Mouse (Mus musculus) MEL (cell line): ENCODE measurements around the gene Bglap2. TPM values are rescaled to one million over a fixed set of nuclear protein-coding genes. Genes with fewer than 3 reads are reported as not detected.
A peak's percentile ranks its signal among the peaks of the same experiment; 100 is the strongest.

ENCODE experiments used
- DNase-seq: peaks from one replicate; pipeline ENCODE4 v3.0.0; 2011; ENCODE audit warnings: low read depth, low spot score
- H3K27ac ChIP-seq: 2 replicates; pipeline ENCODE4 v1.5.1; 2012; ENCODE audit warnings: low read depth, mild to moderate bottlenecking, control low read depth, low read length, moderate library complexity; ENCODE audit not compliant: control insufficient read depth
- H3K27me3 ChIP-seq, 2 experiments: fragments of 150-350 bp in 1 of 2; sonication (generic) in 1 of 2; 2 replicates each; pipeline ENCODE4 v1.6.1; 2012; ENCODE audit warnings: low read length in 2 of 2, mild to moderate bottlenecking in 2 of 2, improper control_type of control experiment in 1 of 2, moderate library complexity in 1 of 2; ENCODE audit not compliant: insufficient read depth in 2 of 2, control insufficient read depth in 1 of 2
- H3K36me3 ChIP-seq, 2 experiments: 2 replicates each; pipeline ENCODE4 v1.6.1; 2012 to 2014; ENCODE audit warnings: low read length in 2 of 2, improper control_type of control experiment in 1 of 2, inconsistent platforms in 1 of 2, mild to moderate bottlenecking in 1 of 2; ENCODE audit not compliant: insufficient read depth in 2 of 2, control insufficient read depth in 1 of 2
- H3K4me1 ChIP-seq, 2 experiments: fragments of 150-350 bp in 1 of 2; sonication (generic) in 1 of 2; 2 replicates each; pipeline ENCODE4 v1.6.1; 2012; ENCODE audit warnings: low read length in 2 of 2, improper control_type of control experiment in 1 of 2, mild to moderate bottlenecking in 1 of 2; ENCODE audit not compliant: insufficient read depth in 2 of 2, control insufficient read depth in 1 of 2
- H3K4me3 ChIP-seq, 2 experiments: fragments of 150-350 bp in 1 of 2; sonication (generic) in 1 of 2; 2 replicates each; pipeline ENCODE4 v1.5.1; 2012; ENCODE audit warnings: low read depth in 2 of 2, low read length in 2 of 2, mild to moderate bottlenecking in 2 of 2, moderate library complexity in 2 of 2, control low read depth in 1 of 2, improper control_type of control experiment in 1 of 2; ENCODE audit not compliant: control insufficient read depth in 1 of 2, insufficient read depth in 1 of 2
- H3K79me2 ChIP-seq: 2 replicates; pipeline ENCODE4 v1.6.1; 2012; ENCODE audit warnings: mild to moderate bottlenecking, low read length, moderate library complexity; ENCODE audit not compliant: control insufficient read depth, poor library complexity, insufficient read depth
- H3K9ac ChIP-seq: 2 replicates; pipeline ENCODE4 v1.6.1; 2012; ENCODE audit warnings: low read depth, mild to moderate bottlenecking, control low read depth, low read length, moderate library complexity; ENCODE audit not compliant: control insufficient read depth, poor library complexity, severe bottlenecking
- H3K9me3 ChIP-seq: fragments of 150-350 bp; sonication (generic); replicated peaks from 2 replicates; pipeline ENCODE4 v1.6.1; 2012; ENCODE audit warnings: mild to moderate bottlenecking, low read length, improper control_type of control experiment, moderate library complexity; ENCODE audit not compliant: insufficient read depth
- BHLHE40 ChIP-seq: IDR thresholded peaks from 2 replicates; pipeline ENCODE4 v1.6.1; 2012; ENCODE audit warnings: low read depth, mild to moderate bottlenecking, inconsistent platforms, low read length, improper control_type of control experiment, borderline replicate concordance
- CHD2 ChIP-seq: IDR thresholded peaks from 2 replicates; pipeline ENCODE4 v1.6.1; 2011; ENCODE audit warnings: low read length, improper control_type of control experiment
- CTCF ChIP-seq, 3 experiments: IDR thresholded peaks in 2 of 3; conservative IDR thresholded peaks in 1 of 3; 2 replicates each; pipeline ENCODE4 v1.5.1; 2011 to 2012; ENCODE audit warnings: low read length in 3 of 3, low read depth in 2 of 3, mild to moderate bottlenecking in 2 of 3, improper control_type of control experiment in 1 of 3, inconsistent platforms in 1 of 3, mixed read lengths in 1 of 3, moderate library complexity in 1 of 3; ENCODE audit not compliant: control insufficient read depth in 1 of 3, insufficient read depth in 1 of 3, poor library complexity in 1 of 3, severe bottlenecking in 1 of 3
- E2F4 ChIP-seq: IDR thresholded peaks from 2 replicates; pipeline ENCODE4 v1.6.1; 2011; ENCODE audit warnings: low read depth, low read length, improper control_type of control experiment, borderline replicate concordance
- ELF1 ChIP-seq: IDR thresholded peaks from 2 replicates; pipeline ENCODE4 v1.6.1; 2014; ENCODE audit warnings: low read depth, mild to moderate bottlenecking, inconsistent platforms, low read length, improper control_type of control experiment, moderate library complexity
- EP300 ChIP-seq, 2 experiments: IDR thresholded peaks; 2 replicates each; pipeline ENCODE4 v1.6.1; 2011; ENCODE audit warnings: improper control_type of control experiment in 2 of 2, low read length in 2 of 2, low read depth in 1 of 2, mild to moderate bottlenecking in 1 of 2
- ETS1 ChIP-seq: IDR thresholded peaks from 2 replicates; pipeline ENCODE4 v1.6.1; 2012; ENCODE audit warnings: low read depth, mild to moderate bottlenecking, inconsistent platforms, low read length, improper control_type of control experiment, moderate library complexity
- GABPA ChIP-seq: IDR thresholded peaks from 2 replicates; pipeline ENCODE4 v1.6.1; 2012; ENCODE audit warnings: low read depth, mild to moderate bottlenecking, inconsistent platforms, low read length, improper control_type of control experiment, moderate library complexity
- GATA1 ChIP-seq: IDR thresholded peaks from 2 replicates; pipeline ENCODE4 v1.6.1; 2011; ENCODE audit warnings: low read depth, low read length, improper control_type of control experiment
- HCFC1 ChIP-seq: IDR thresholded peaks from 2 replicates; pipeline ENCODE4 v1.6.1; 2012; ENCODE audit warnings: low read depth, mild to moderate bottlenecking, inconsistent platforms, low read length, improper control_type of control experiment, moderate library complexity
- JUND ChIP-seq: IDR thresholded peaks from 2 replicates; pipeline ENCODE4 v1.6.1; 2011; ENCODE audit warnings: low read depth, mild to moderate bottlenecking, improper control_type of control experiment, low read length
- KAT2A ChIP-seq: conservative IDR thresholded peaks from 2 replicates; pipeline ENCODE4 v1.6.1; 2012; ENCODE audit warnings: low read depth, low read length, improper control_type of control experiment, inconsistent platforms
- MAFK ChIP-seq: IDR thresholded peaks from 2 replicates; pipeline ENCODE4 v1.6.1; 2011; ENCODE audit warnings: low read depth, mild to moderate bottlenecking, low read length, improper control_type of control experiment, borderline replicate concordance
- MAX ChIP-seq: IDR thresholded peaks from 2 replicates; pipeline ENCODE4 v1.6.1; 2011; ENCODE audit warnings: low read length, improper control_type of control experiment
- MAZ ChIP-seq: IDR thresholded peaks from 2 replicates; pipeline ENCODE4 v1.6.1; 2012; ENCODE audit warnings: low read depth, mild to moderate bottlenecking, inconsistent platforms, low read length, improper control_type of control experiment
- MEF2A ChIP-seq: IDR thresholded peaks from 2 replicates; pipeline ENCODE4 v1.6.1; 2014; ENCODE audit warnings: low read depth, mild to moderate bottlenecking, inconsistent platforms, low read length, improper control_type of control experiment; ENCODE audit not compliant: poor library complexity, insufficient replicate concordance, severe bottlenecking; ENCODE audit errors: extremely low read depth
- MXI1 ChIP-seq: IDR thresholded peaks from 2 replicates; pipeline ENCODE4 v1.6.1; 2011; ENCODE audit warnings: mild to moderate bottlenecking, low read depth, low read length, improper control_type of control experiment
- MYB ChIP-seq: IDR thresholded peaks from 2 replicates; pipeline ENCODE4 v1.6.1; 2011; ENCODE audit warnings: mild to moderate bottlenecking, low read depth, low read length, improper control_type of control experiment
- MYC ChIP-seq: IDR thresholded peaks from 2 replicates; pipeline ENCODE4 v1.6.1; 2011; ENCODE audit warnings: low read depth, mild to moderate bottlenecking, low read length, improper control_type of control experiment, moderate library complexity
- NELFE ChIP-seq: IDR thresholded peaks from 2 replicates; pipeline ENCODE4 v1.6.1; 2011; ENCODE audit warnings: low read depth, low read length, improper control_type of control experiment
- NRF1 ChIP-seq: IDR thresholded peaks from 2 replicates; pipeline ENCODE4 v1.6.1; 2014; ENCODE audit warnings: low read depth, mild to moderate bottlenecking, inconsistent platforms, low read length, improper control_type of control experiment, moderate library complexity; ENCODE audit not compliant: poor library complexity, insufficient read depth, severe bottlenecking
- POLR2A ChIP-seq, 2 experiments: IDR thresholded peaks; 2 replicates each; pipeline ENCODE4 v1.6.1; 2011 to 2012; ENCODE audit warnings: low read length in 2 of 2, mild to moderate bottlenecking in 2 of 2, control low read depth in 1 of 2, improper control_type of control experiment in 1 of 2, low read depth in 1 of 2, moderate library complexity in 1 of 2; ENCODE audit not compliant: control insufficient read depth in 1 of 2, insufficient read depth in 1 of 2, poor library complexity in 1 of 2
- POLR2AphosphoS2 ChIP-seq: IDR thresholded peaks from 2 replicates; pipeline ENCODE4 v1.6.1; 2011; ENCODE audit warnings: low read length, improper control_type of control experiment
- POLR2AphosphoS5 ChIP-seq: IDR thresholded peaks from 2 replicates; pipeline ENCODE4 v1.6.1; 2012; ENCODE audit warnings: low read depth, borderline replicate concordance, mild to moderate bottlenecking, inconsistent platforms, low read length, moderate library complexity, mixed read lengths
- RAD21 ChIP-seq: IDR thresholded peaks from 2 replicates; pipeline ENCODE4 v1.6.1; 2011; ENCODE audit warnings: mild to moderate bottlenecking, low read depth, low read length, improper control_type of control experiment
- RCOR1 ChIP-seq: IDR thresholded peaks from 2 replicates; pipeline ENCODE4 v1.6.1; 2012; ENCODE audit warnings: low read depth, mild to moderate bottlenecking, inconsistent platforms, low read length, improper control_type of control experiment
- SIN3A ChIP-seq: IDR thresholded peaks from 2 replicates; pipeline ENCODE4 v1.6.1; 2012; ENCODE audit warnings: low read length, improper control_type of control experiment, inconsistent platforms
- SMC3 ChIP-seq: IDR thresholded peaks from 2 replicates; pipeline ENCODE4 v1.6.1; 2011; ENCODE audit warnings: low read depth, low read length, improper control_type of control experiment
- TAL1 ChIP-seq: IDR thresholded peaks from 2 replicates; pipeline ENCODE4 v1.6.1; 2012; ENCODE audit warnings: mild to moderate bottlenecking, inconsistent platforms, low read length, moderate library complexity, mixed read lengths
- TBP ChIP-seq: IDR thresholded peaks from 2 replicates; pipeline ENCODE4 v1.8.0; 2011; ENCODE audit warnings: low read depth, low read length, improper control_type of control experiment
- TCF12 ChIP-seq: IDR thresholded peaks from 2 replicates; pipeline ENCODE4 v1.6.1; 2014; ENCODE audit warnings: low read depth, mild to moderate bottlenecking, inconsistent platforms, low read length, improper control_type of control experiment, moderate library complexity
- UBTF ChIP-seq: IDR thresholded peaks from 2 replicates; pipeline ENCODE4 v1.6.1; 2012; ENCODE audit warnings: low read depth, mild to moderate bottlenecking, inconsistent platforms, low read length, improper control_type of control experiment, moderate library complexity, borderline replicate concordance; ENCODE audit not compliant: insufficient read depth
- USF1 ChIP-seq: IDR thresholded peaks from 2 replicates; pipeline ENCODE4 v1.6.1; 2014; ENCODE audit warnings: low read depth, mild to moderate bottlenecking, inconsistent platforms, low read length, improper control_type of control experiment, moderate library complexity
- ZC3H11A ChIP-seq: IDR thresholded peaks from 2 replicates; pipeline ENCODE4 v1.6.1; 2012; ENCODE audit warnings: low read depth, mild to moderate bottlenecking, inconsistent platforms, low read length, improper control_type of control experiment
- ZKSCAN1 ChIP-seq: IDR thresholded peaks from 2 replicates; pipeline ENCODE4 v1.6.1; 2012; ENCODE audit warnings: low read depth, mild to moderate bottlenecking, inconsistent platforms, low read length, improper control_type of control experiment, moderate library complexity
- ZMIZ1 ChIP-seq: IDR thresholded peaks from 2 replicates; pipeline ENCODE4 v1.6.1; 2012; ENCODE audit warnings: low read depth, mild to moderate bottlenecking, inconsistent platforms, low read length, improper control_type of control experiment, moderate library complexity
- ZNF384 ChIP-seq: IDR thresholded peaks from 2 replicates; pipeline ENCODE4 v1.6.1; 2012; ENCODE audit warnings: low read depth, mild to moderate bottlenecking, inconsistent platforms, low read length, improper control_type of control experiment
- polyA plus RNA-seq, 2 experiments: library from polyadenylated mRNA; stranded (reverse) in 1 of 2; unstranded in 1 of 2; fragments of >175 nt in 1 of 2; fragments of >200 nt in 1 of 2; gene quantifications; 2 replicates each; pipeline versions ENCODE4 v1.2.1 to v1.2.4; 2012; ENCODE audit warnings: low replicate concordance in 2 of 2, low read depth in 1 of 2; ENCODE audit not compliant: insufficient read length in 2 of 2, insufficient read depth in 1 of 2, missing spikeins in 1 of 2
- total RNA-seq: library from RNA; depleted of rRNA; stranded (reverse); fragments of 300-350 nt; gene quantifications from 2 replicates; pipeline ENCODE4 v1.2.3, GENCODE M21; 2012

Gene Bglap2
- total and polyA plus RNA-seq, 3 experiments: not detected

GRCm38 (mm10) chr3:88338316-88338715, 40.2 kb downstream of the Bglap2 start:
- peaks cover 3 to 27% of the 10 kb centered on the region in 2 experiments; a peak in 3 of 4 replicates for H3K4me1 ChIP-seq
- no peak overlapping the region for H3K9ac ChIP-seq
- peaks cover 8 to 29% of the 10 kb centered on the region in 2 experiments for H3K36me3 ChIP-seq
- TF ChIP-seq JUND: no peak
- no peak for TF ChIP-seq E2F4
- TF ChIP-seq HCFC1: peak; percentile 66; the same call in 1 of the 2 replicates
- no peak for TF ChIP-seq KAT2A
- 0 out of 4 replicates have a peak, but pooled peaks of 1 of the 2 experiments have one; percentile 30 for TF ChIP-seq POLR2A (IDR thresholded peaks at IDR 0.05; ENCODE audit: control insufficient read depth in 1 of 2, insufficient read depth in 1 of 2, low read depth in 1 of 2, low read length in 2 of 2, poor library complexity in 1 of 2)
- peak; percentile 56; the same call in 1 of the 2 replicates for TF ChIP-seq ELF1
- peak; percentile 93 for TF ChIP-seq MXI1
- TF ChIP-seq MYB: no peak
- no peak for TF ChIP-seq POLR2AphosphoS2
- TF ChIP-seq GATA1: peak; percentile 99
- peak; percentile 76 for TF ChIP-seq TBP
- peak; percentile 100 for TF ChIP-seq RCOR1
- TF ChIP-seq MEF2A: peak; percentile 84
- TF ChIP-seq UBTF: no peak
- TF ChIP-seq NRF1: no peak
- no peak for TF ChIP-seq POLR2AphosphoS5
- no peak for TF ChIP-seq ZC3H11A
- TF ChIP-seq ZKSCAN1: no peak
- TF ChIP-seq USF1: no peak
- 0 out of 2 replicates have a peak, but pooled peaks have one; percentile 27 for TF ChIP-seq MAZ
- TF ChIP-seq ETS1: peak; percentile 94
- no peak for TF ChIP-seq NELFE
- no peak for TF ChIP-seq CTCF (IDR thresholded peaks at IDR 0.05 in 2 of 3, conservative IDR thresholded peaks at IDR 0.05 in 1 of 3; ENCODE audit: control insufficient read depth in 1 of 3, insufficient read depth in 1 of 3, low read depth in 2 of 3, low read length in 3 of 3, poor library complexity in 1 of 3, severe bottlenecking in 1 of 3)
- TF ChIP-seq GABPA: no peak
- TF ChIP-seq RAD21: no peak
- peak; percentile 93 for TF ChIP-seq MYC
- peak; percentile 86 for TF ChIP-seq BHLHE40
- no peak for TF ChIP-seq ZMIZ1
- no peak for TF ChIP-seq ZNF384
- TF ChIP-seq CHD2: no peak; the same call in 1 of the 2 replicates
- TF ChIP-seq MAFK: peak; percentile 82; the same call in 1 of the 2 replicates
- TF ChIP-seq SIN3A: peak; percentile 95
- peak; percentile 86 for TF ChIP-seq MAX
- TF ChIP-seq SMC3: no peak
- peak; percentile 94 for TF ChIP-seq TAL1
- TF ChIP-seq TCF12: peak; percentile 97
- TF ChIP-seq EP300 (IDR thresholded peaks at IDR 0.05; ENCODE audit: low read depth in 1 of 2, low read length in 2 of 2): peak; percentile 92 to 94
- TF ChIP-seq, all 39 proteins: peak for 18
- Histone ChIP-seq H3K27me3 (no peaks in the 10 kb centered on the region), H3K4me3 (no peak overlapping the region), H3K79me2 (peaks cover 33% of the 10 kb centered on the region), H3K9me3 (no peaks in the 10 kb centered on the region), H3K27ac (peak overlapping the region; percentile 5; the same call in 1 of the 2 replicates)
- DNase-seq: peak; percentile 98
